In genomic region chr6:51171761-51172160, GRCm38 (mm10) we compare ENCODE assay signal across 8 mouse cellular contexts.
DNase-seq lines count a peak whose midpoint lies in the region; ATAC-seq lines count a peak whose summit lies in the region.

No protein-coding gene starts in this region.

- ATAC-seq in forebrain, embryonic 16.5 days: no peak
- ATAC-seq in embryonic facial prominence, embryonic 12.5 days (ENCODE audit: insufficient number of reproducible peaks, insufficient read depth, low FRiP score, low TSS enrichment): no peak
- no peak for ATAC-seq in heart, embryonic 15.5 days (replicated peaks; ENCODE audit: insufficient number of reproducible peaks, insufficient read depth, low FRiP score, low read depth)
- ATAC-seq in midbrain, embryonic 11.5 days (ENCODE audit: low FRiP score): no peak

- no peak overlapping the region for H3K9ac ChIP-seq in forebrain, embryonic 16.5 days (replicated peaks; ENCODE audit: low read depth, low read length)
- H3K9ac ChIP-seq in embryonic facial prominence, embryonic 12.5 days: peak overlapping the region; percentile 58
- H3K9ac ChIP-seq in heart, embryonic 15.5 days: peak overlapping the region; percentile 44
- H3K9ac ChIP-seq in midbrain, embryonic 11.5 days (ENCODE audit: low read length): peak overlapping the region; percentile 35; the same call in 1 of the 2 replicates

- peaks cover 56% of the 10 kb centered on the region for H3K4me1 ChIP-seq in forebrain, embryonic 10.5 days
- H3K4me1 ChIP-seq in forebrain, embryonic 16.5 days (replicated peaks; ENCODE audit: control insufficient read depth, insufficient read depth, low read length): peaks cover 15% of the 10 kb centered on the region
- H3K4me1 ChIP-seq in embryonic facial prominence, embryonic 12.5 days: peaks cover 33% of the 10 kb centered on the region
- H3K4me1 ChIP-seq in heart, embryonic 15.5 days (replicated peaks): peaks cover 32% of the 10 kb centered on the region
- peaks cover 28% of the 10 kb centered on the region for H3K4me1 ChIP-seq in midbrain, embryonic 11.5 days (ENCODE audit: control insufficient read depth, insufficient read depth, low read length)

- WGBS in forebrain, embryonic 10.5 days: under 1% methylated on average over 22 of the region's 22 CpGs
- 2% methylated on average over 22 of the region's 22 CpGs for WGBS in forebrain, embryonic 16.5 days
- 1% methylated on average over 22 of the region's 22 CpGs for WGBS in embryonic facial prominence, embryonic 12.5 days
- WGBS in heart, embryonic 15.5 days: 6% methylated on average over 22 of the region's 22 CpGs
- 1% methylated on average over 22 of the region's 22 CpGs for WGBS in midbrain, embryonic 11.5 days

- peaks cover 78% of the 10 kb centered on the region for H3K27me3 ChIP-seq in forebrain, embryonic 10.5 days (ENCODE audit: poor library complexity, severe bottlenecking)
- peaks cover 49% of the 10 kb centered on the region for H3K27me3 ChIP-seq in forebrain, embryonic 16.5 days (replicated peaks; ENCODE audit: control insufficient read depth, insufficient read depth, low read length)
- 0 out of 2 replicates have a peak, but pooled peaks cover 3% of the 10 kb centered on the region for H3K27me3 ChIP-seq in embryonic facial prominence, embryonic 12.5 days
- peaks cover 29% of the 10 kb centered on the region for H3K27me3 ChIP-seq in heart, embryonic 15.5 days
- H3K27me3 ChIP-seq in midbrain, embryonic 11.5 days (ENCODE audit: control insufficient read depth, insufficient read depth, low read length): peaks cover 45% of the 10 kb centered on the region

- no peaks in the 10 kb centered on the region for H3K36me3 ChIP-seq in forebrain, embryonic 10.5 days (replicated peaks)
- H3K36me3 ChIP-seq in forebrain, embryonic 16.5 days (ENCODE audit: control insufficient read depth, insufficient read depth): no peaks in the 10 kb centered on the region
- no peaks in the 10 kb centered on the region for H3K36me3 ChIP-seq in embryonic facial prominence, embryonic 12.5 days
- H3K36me3 ChIP-seq in heart, embryonic 15.5 days: no peaks in the 10 kb centered on the region
- H3K36me3 ChIP-seq in midbrain, embryonic 11.5 days (ENCODE audit: control insufficient read depth, insufficient read depth, low read length): no peaks in the 10 kb centered on the region

- DNase-seq in forebrain, embryonic 10.5 days (ENCODE audit: extremely low spot score, low spot score): peak; percentile 75
- DNase-seq in kidney, postnatal 25 days: peak; percentile 75 to 86
- peak; percentile 96 for DNase-seq in midbrain, embryonic 11.5 days (ENCODE audit: low spot score, missing footprints)
- peak; percentile 71 for DNase-seq in urinary bladder, postnatal 25 days (ENCODE audit: low spot score)
- DNase-seq in frontal cortex, postnatal 25 days (ENCODE audit: low spot score in 2 of 2): no peak

- H3K27ac ChIP-seq in forebrain, embryonic 10.5 days: peak overlapping the region; percentile 74
- no peak overlapping the region for H3K27ac ChIP-seq in forebrain, embryonic 16.5 days (ENCODE audit: low read length)
- H3K27ac ChIP-seq in embryonic facial prominence, embryonic 12.5 days: peak overlapping the region; percentile 96
- peak overlapping the region; percentile 80 for H3K27ac ChIP-seq in heart, embryonic 15.5 days
- H3K27ac ChIP-seq in midbrain, embryonic 11.5 days (ENCODE audit: low read depth, low read length): peak overlapping the region; percentile 31

- H3K4me3 ChIP-seq in forebrain, embryonic 10.5 days: peak overlapping the region; percentile 41; the same call in 1 of the 2 replicates
- no peak overlapping the region for H3K4me3 ChIP-seq in forebrain, embryonic 16.5 days (replicated peaks; ENCODE audit: low read length)
- H3K4me3 ChIP-seq in embryonic facial prominence, embryonic 12.5 days: no peak overlapping the region
- H3K4me3 ChIP-seq in heart, embryonic 15.5 days: peak overlapping the region; percentile 48
- no peak overlapping the region for H3K4me3 ChIP-seq in midbrain, embryonic 11.5 days (ENCODE audit: low read depth, low read length)

- no peaks in the 10 kb centered on the region for H3K9me3 ChIP-seq in forebrain, embryonic 10.5 days
- H3K9me3 ChIP-seq in forebrain, embryonic 16.5 days (ENCODE audit: control insufficient read depth, low read length): no peaks in the 10 kb centered on the region; the same call in 1 of the 2 replicates
- no peaks in the 10 kb centered on the region for H3K9me3 ChIP-seq in embryonic facial prominence, embryonic 12.5 days
- H3K9me3 ChIP-seq in heart, embryonic 15.5 days (replicated peaks): no peaks in the 10 kb centered on the region
- H3K9me3 ChIP-seq in midbrain, embryonic 11.5 days (ENCODE audit: control insufficient read depth, low read length): no peaks in the 10 kb centered on the region

- H3K4me2 ChIP-seq in forebrain, embryonic 16.5 days (ENCODE audit: low read length): no peak overlapping the region
- peak overlapping the region; percentile 56 for H3K4me2 ChIP-seq in embryonic facial prominence, embryonic 12.5 days (replicated peaks)
- H3K4me2 ChIP-seq in heart, embryonic 15.5 days: peak overlapping the region; percentile 83
- peak overlapping the region; percentile 40 for H3K4me2 ChIP-seq in midbrain, embryonic 11.5 days

Comparison
In these comparisons a context has a peak if more than half of its experiments do, and no peak if none do; other contexts are left out.
1. H3K4me3 ChIP-seq: peak in forebrain, embryonic 10.5 days (single experiment) and heart, embryonic 15.5 days (single experiment); none in forebrain, embryonic 16.5 days (single experiment), embryonic facial prominence, embryonic 12.5 days (single experiment) and midbrain, embryonic 11.5 days (single experiment).
2. DNase-seq: peak in forebrain, embryonic 10.5 days (single experiment), kidney, postnatal 25 days (2 of 2), midbrain, embryonic 11.5 days (single experiment) and urinary bladder, postnatal 25 days (single experiment); none in frontal cortex, postnatal 25 days (0 of 2).